Mouse (Mus musculus) embryonic fibroblast, embryonic 13.5 days (primary cell): ENCODE results near the gene Ehbp1l1. TPM values are rescaled to one million over a fixed set of nuclear protein-coding genes. Genes with fewer than 3 reads are reported as not detected.

ENCODE experiments used
- H3K27ac ChIP-seq: 2 replicates; pipeline ENCODE4 v1.5.1; 2012; ENCODE audit warnings: low read length, control low read depth, inconsistent platforms; ENCODE audit not compliant: insufficient read depth
- H3K4me1 ChIP-seq: 2 replicates; pipeline ENCODE4 v1.6.1; 2011; ENCODE audit warnings: low read length; ENCODE audit not compliant: control insufficient read depth, insufficient read depth
- H3K4me3 ChIP-seq: 2 replicates; pipeline ENCODE4 v1.5.1; 2011; ENCODE audit warnings: mild to moderate bottlenecking, control low read depth, low read length; ENCODE audit not compliant: insufficient read depth
- CTCF ChIP-seq: IDR thresholded peaks from 2 replicates; pipeline ENCODE4 v1.5.1; 2011; ENCODE audit warnings: mild to moderate bottlenecking, control low read depth, low read length, moderate library complexity, borderline replicate concordance; ENCODE audit not compliant: insufficient read depth
- POLR2A ChIP-seq: IDR thresholded peaks from 2 replicates; pipeline ENCODE4 v1.6.1; 2011; ENCODE audit warnings: low read depth, mild to moderate bottlenecking, control low read depth, low read length, moderate library complexity
- polyA plus RNA-seq: library from polyadenylated mRNA; stranded (reverse); fragments of >200 nt; gene quantifications from 2 replicates; pipeline ENCODE4 v1.2.4, GENCODE M21; 2011; ENCODE audit warnings: low read depth; ENCODE audit not compliant: missing spikeins, insufficient read length

Ehbp1l1 gene
- polyA plus RNA-seq, 1 experiment = 62.8 TPM

DNA sequence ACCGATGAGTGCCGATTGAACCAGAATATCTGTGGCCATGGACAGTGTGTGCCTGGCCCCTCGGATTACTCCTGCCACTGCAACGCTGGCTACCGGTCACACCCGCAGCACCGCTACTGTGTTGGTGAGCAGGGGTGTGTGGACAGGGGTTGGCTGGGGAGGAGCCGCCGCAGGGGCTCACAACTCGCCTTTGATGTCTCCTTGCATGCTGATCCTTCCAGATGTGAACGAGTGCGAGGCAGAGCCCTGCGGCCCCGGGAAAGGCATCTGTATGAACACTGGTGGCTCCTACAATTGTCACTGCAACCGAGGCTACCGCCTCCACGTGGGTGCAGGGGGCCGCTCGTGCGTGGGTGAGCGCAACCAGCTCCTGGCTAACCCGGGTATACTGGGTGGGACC, 24.8 kb upstream of the Ehbp1l1 start:
- Histone ChIP-seq H3K27ac (no peak overlapping the region), H3K4me3 (no peak overlapping the region), H3K4me1 (peaks cover 19% of the 10 kb centered on the region)
- no peak for TF ChIP-seq POLR2A
- no peak for TF ChIP-seq CTCF

- Histone ChIP-seq H3K27ac (0 out of 2 replicates have a peak overlapping the region, but pooled peaks have one; percentile 21), H3K4me3 (no peak overlapping the region), H3K4me1 (peaks cover 23% of the 10 kb centered on the region)
- TF ChIP-seq CTCF = no peak
- no peak for TF ChIP-seq POLR2A
These were observed 23.4 kb upstream of the Ehbp1l1 start for GRCm38 (mm10) chr19:5749476-5749875.

DNA sequence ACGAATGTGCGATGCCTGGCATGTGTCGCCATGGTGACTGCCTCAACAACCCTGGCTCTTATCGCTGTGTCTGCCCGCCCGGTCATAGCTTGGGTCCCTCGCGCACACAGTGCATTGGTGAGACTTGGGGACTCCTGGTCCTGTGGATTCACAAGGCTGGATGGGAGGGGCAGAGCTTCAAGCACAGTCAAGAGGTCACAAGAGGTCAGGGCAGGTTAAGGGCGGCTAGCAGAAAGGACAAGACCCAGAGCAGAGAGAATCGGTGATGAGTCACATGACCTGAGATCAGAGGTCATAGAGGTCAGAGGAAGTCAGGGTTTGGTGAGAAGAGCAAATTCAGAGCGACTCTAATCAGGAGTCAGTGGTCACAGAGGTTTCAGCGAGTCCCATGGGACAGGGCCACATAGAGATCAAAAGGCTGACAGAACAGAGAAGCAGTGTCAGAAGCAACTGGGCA, 20.8 kb upstream of the Ehbp1l1 start:
- TF ChIP-seq CTCF (no peak), POLR2A (no peak)

DNA sequence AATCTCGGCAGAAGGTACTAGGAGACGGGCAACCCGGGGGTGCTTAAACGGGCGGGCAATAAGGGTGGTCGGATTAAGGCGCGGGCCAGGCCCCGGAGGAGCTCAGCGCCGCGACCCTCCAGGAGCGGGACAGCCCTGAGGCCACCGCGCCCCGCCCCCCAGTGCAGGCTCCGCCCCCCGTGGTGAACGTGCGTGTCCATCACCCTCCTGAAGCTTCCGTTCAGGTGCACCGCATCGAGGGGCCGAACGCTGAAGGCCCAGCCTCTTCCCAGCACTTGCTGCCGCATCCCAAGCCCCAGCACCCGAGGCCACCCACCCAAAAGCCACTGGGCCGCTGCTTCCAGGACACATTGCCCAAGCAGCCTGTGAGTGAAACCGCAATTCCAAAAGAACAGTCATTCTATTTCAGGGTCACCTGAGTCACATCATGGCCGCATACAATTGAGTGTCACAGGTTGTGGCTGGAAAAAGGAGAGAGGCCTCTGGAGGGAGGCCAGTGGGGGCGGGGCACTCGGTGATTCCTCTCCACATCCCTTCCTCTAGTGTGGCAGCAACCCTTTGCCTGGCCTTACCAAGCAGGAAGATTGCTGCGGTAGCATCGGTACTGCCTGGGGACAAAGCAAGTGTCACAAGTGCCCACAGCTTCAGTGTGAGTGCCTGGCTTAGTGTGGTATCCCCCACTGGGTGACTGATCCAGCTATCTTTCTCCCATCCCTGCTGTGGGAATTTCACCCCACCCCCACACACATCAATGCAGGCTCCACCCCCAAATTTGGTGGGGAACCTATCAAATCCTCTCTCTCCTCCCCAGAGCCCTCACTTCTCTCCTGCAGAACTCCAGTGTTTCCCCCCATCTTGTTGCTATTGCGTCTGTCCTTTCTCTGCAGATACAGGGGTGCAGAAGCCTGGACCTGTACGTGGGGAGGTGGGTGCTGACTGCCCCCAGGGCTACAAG, 19.9 kb upstream of the Ehbp1l1 start:
- H3K27ac ChIP-seq = no peak overlapping the region
- TF ChIP-seq CTCF (no peak), POLR2A (no peak)
- H3K4me1 ChIP-seq = peaks cover 32% of the 10 kb centered on the region
- H3K4me3 ChIP-seq = no peak overlapping the region

More for the DNA sequence above, 20.8 kb upstream of the Ehbp1l1 start:
- H3K27ac ChIP-seq = no peak overlapping the region
- no peak overlapping the region for H3K4me3 ChIP-seq
- peaks cover 32% of the 10 kb centered on the region for H3K4me1 ChIP-seq

DNA sequence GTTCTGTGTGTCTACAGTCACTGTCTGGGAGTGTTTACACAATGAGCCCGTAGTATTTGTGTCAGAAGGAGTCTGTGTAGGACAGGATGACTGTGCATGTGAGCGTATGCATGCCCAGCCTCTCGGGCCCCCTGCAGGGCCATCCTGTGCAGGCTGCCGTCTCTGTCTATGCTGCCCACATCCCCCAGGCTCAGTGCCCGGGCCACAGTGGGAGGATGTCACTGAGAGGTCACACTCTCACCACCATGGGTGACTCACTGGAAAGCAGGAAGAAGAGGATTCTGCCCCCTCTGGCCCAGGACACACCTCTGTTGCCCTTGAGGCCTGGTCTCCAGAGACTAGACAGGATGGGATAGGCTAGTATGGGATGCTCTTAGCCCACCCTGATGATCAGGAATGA, 17.5 kb upstream of the Ehbp1l1 start:
- Histone ChIP-seq H3K27ac (0 out of 2 replicates have a peak overlapping the region, but pooled peaks have one; percentile 8), H3K4me1 (peaks cover 16% of the 10 kb centered on the region), H3K4me3 (peak overlapping the region; percentile 78)
- TF ChIP-seq POLR2A (0 out of 2 replicates have a peak, but pooled peaks have one; percentile 36), CTCF (no peak)

DNA sequence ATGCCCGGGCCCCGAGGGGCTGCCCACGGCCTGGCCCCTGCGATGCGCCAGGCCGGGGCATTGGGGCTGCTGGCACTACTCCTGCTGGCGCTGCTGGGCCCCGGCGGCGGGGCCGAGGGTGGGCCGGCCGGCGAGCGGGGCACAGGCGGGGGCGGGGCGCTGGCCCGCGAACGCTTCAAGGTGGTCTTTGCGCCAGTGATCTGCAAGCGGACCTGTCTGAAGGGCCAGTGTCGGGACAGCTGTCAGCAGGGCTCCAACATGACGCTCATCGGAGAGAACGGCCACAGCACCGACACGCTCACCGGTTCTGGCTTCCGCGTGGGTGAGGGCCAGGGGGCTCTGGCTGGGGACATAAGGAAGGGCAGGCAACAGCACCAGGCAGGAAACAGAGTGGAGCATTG, 16.1 kb upstream of the Ehbp1l1 start:
- peak overlapping the region; percentile 84 for H3K27ac ChIP-seq
- H3K4me1 ChIP-seq = peaks cover 16% of the 10 kb centered on the region
- no peak; the same call in 1 of the 2 replicates for TF ChIP-seq POLR2A
- no peak for TF ChIP-seq CTCF
- peak overlapping the region; percentile 78 for H3K4me3 ChIP-seq

DNA sequence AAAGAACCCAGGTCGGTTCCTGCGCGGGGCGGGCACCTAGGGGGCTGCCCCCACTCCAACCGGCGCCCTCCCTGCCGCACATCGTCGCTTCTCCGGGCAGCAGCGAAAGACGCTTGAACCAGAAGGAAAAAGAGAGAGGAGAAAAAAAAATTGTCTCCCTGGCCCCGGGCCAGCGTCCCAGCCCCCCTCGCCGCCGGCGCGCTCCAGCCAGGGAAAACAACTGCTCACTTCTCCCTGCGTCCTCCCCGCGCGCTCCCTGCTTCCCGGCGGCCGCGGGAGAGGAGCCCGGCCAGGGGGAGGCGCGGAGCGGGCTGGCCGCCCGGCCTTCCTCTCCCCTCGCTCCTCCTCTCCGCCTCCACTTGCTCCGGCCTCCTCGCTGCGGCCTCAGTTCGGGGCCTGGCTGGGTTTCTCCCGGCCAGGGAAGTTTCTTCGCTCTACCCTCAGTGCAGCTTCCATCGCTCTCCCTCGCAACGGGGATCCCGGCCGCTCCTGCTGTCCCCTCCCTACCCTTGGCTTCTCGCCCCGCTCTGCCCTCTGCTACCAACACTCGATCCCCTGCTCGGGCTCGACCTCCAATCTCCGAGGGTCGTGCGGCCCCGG, 15.6 kb upstream of the Ehbp1l1 start:
- TF ChIP-seq CTCF (no peak), POLR2A (peak; percentile 90)
- H3K4me3 ChIP-seq = peak overlapping the region; percentile 78
- peak overlapping the region; percentile 84 for H3K27ac ChIP-seq
- H3K4me1 ChIP-seq = peaks cover 16% of the 10 kb centered on the region

- Histone ChIP-seq H3K4me3 (peak within 1 kb of the TSS; percentile 78), H3K27ac (peak within 1 kb of the TSS; percentile 84), H3K4me1 (peaks cover 13% of the 10 kb centered on the region)
- TF ChIP-seq POLR2A (no peak), CTCF (no peak)
These were observed 14.5 kb upstream of the Ehbp1l1 start, which contains the start of gene Ltbp3 for GRCm38 (mm10) chr19:5740320-5741317. Ltbp3 (plus strand) TSS chr19:5740904.

DNA sequence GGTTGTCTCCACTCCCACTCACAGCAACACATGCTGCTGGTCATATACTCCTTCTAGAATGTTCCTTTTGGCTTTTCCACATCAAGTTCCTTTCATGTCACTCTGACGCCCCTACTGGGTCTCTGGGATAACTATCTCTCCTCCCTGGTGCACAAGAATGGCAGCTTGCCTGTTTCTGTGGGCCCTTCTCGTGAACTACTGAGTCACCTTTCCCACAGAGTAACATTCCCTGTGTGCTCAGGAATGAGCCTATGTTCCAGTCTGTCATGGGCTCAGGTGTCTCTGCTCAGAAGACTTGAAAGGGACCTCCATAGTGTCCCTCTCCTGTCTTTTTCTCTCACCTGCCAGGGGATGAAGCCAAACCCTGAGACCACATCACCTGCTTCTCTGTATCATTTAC, 13.3 kb upstream of the Ehbp1l1 start:
- no peak overlapping the region for H3K27ac ChIP-seq
- TF ChIP-seq POLR2A = no peak
- no peak for TF ChIP-seq CTCF
- peaks cover 9% of the 10 kb centered on the region for H3K4me1 ChIP-seq

More for the DNA sequence above, 13.3 kb upstream of the Ehbp1l1 start:
- no peak overlapping the region for H3K4me3 ChIP-seq
